Mouse (Mus musculus) thymus, postnatal 14 days (tissue): ENCODE results near the gene Ppp6r3.

Experiments
- DNase-seq: peaks from one replicate; pipeline ENCODE4 v3.0.0; 2021

Ppp6r3 gene

GRCm38 (mm10) chr19:3575632-3576384 is at the start of gene Ppp6r3:
Gene Ppp6r3, minus strand, starts transcription at chr19:3575749.
- DNase-seq = peak; percentile 99

DNA sequence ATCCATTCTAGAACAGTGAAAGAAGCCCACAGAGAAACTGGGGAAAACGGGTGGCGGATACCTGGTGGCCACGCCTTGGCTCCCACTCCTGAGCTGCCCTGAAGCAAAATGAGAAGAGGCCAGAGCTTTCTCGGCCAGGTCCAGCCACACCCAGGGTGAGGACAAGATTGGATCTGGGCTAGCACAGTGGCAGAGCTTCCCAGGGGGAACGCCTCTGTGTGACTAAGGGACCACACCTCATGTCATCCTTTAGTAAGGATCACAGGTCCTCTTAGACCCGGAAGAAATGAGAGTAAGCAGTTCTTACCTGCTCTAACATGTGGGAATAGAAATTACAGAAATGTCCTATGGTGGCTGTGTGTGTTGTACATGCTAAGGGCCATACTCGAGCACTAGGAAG is 49.6 kb upstream of the Ppp6r3 start:
- DNase-seq = no peak

GRCm38 (mm10) chr19:3623824-3624223 is 48.3 kb upstream of the Ppp6r3 start:
- peak; percentile 64 for DNase-seq

DNA sequence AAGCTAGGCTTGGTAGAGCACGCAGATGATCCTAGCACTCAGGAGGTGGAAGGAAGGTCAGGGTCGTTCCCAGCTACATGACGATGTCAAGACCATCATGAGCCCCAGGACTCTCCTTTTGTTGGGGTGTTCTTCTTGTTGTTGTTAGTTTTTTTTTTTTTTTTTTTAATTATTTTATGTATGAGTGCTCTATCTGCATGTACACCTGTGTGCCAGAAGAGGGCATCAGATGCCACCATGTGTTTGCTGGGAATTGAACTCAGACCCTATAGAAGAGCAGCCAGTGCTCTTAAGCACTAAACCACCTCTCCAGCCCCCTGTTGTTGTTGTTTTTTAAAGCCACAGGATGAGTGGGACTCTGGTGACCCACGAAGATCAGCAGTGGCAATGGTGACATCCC is 47.7 kb upstream of the Ppp6r3 start:
- DNase-seq = no peak

DNA sequence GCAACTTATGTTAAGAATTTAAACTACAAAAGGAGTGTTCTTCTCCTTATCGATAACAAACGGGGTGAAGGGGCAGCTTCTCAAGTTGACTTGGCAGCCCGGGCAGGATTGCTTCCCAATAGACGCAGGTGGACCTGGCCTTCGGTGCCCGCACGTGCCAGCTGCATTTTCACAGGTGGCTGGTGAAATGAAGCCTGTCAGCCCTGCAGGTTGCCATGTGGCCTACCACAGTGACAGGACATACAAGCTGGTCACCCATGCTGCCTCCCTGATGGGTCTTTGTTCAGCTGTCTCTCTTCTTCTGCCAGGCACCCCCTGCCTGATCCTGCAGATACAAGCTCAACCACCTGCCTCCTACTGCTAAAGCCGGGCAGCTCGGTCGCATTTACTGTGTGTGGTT is 45.3 kb upstream of the Ppp6r3 start:
- DNase-seq = no peak

GRCm38 (mm10) chr19:3619359-3619758 is 43.8 kb upstream of the Ppp6r3 start:
- peak; percentile 22 for DNase-seq

DNA sequence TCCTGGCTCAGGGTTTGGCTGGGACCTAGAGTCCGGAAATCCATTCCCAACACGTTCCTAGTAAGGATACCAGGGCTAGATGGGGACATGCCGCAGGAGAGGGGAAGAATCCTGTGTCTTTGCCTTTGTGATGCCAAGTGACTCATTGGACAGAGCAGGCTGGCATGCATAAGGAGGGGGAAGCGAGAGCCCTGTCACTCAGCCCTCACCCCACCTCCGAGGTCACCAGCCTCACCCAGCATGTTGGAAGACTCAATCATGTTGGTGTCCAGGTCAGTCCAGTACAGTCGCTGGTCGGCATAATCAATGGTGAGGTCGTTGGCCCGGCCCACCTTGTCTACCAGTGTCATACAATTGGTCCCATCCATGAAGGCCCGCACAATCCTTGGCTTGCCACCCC is 38.4 kb upstream of the Ppp6r3 start:
- DNase-seq = no peak

DNA sequence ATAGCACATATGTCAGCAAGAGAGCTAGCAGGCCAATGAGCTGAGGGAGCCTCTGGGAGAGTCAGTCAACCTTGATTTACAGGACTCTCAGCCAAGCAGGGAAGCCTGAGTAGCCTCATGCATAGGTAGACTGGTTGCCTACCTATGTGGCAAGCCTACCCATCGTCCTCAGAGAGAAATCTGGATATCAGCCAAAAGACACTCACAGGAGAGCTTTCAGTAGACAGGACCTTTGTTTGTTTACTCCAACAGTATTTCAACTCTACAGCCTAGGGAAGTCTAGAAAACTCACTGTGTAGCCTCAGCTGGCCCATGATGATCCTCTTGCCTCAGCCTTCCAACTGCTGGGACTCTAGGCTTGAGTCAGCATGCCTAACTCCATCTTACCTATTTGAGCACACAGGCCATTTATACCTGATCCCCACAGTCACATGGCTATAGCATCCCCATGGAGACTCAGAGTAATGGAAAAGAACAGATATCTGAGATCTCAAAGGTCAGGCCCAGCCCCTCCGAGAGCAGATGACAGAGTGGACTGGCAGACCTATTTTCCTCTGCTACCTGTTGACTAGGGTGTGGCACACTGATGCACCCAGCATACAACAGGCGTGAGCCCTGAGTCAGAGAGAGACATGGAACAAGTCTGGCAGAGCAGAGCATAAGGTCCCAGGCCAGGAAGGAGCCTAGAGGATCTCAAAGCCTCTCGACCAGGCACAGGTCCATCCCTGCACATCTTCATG is 37.2 kb upstream of the Ppp6r3 start:
- DNase-seq = no peak

- DNase-seq = no peak
Measured at GRCm38 (mm10) chr19:3611730-3612129, 36.2 kb upstream of the Ppp6r3 start.

- DNase-seq = no peak
Measured at GRCm38 (mm10) chr19:3610886-3611285, 35.3 kb upstream of the Ppp6r3 start.

DNA sequence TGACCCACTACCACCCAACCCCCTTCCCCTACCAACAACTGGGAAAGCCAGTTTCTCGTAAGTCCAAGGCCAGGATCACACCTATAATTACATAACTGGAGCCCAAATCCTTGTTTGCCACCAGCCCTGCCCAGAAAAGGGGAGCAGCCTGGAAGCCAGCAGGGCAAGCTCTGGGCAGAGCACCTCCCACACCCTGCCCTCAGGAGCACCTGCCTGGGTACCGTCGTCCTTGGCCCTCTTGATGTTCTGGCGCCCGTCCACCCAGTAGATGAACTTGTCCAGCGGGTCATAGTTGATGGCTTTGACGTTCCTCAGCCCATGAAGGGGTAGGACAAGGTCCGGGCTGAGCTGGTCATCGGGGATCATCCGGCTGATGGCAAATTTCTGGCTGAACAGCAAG is 34.3 kb upstream of the Ppp6r3 start:
- no peak for DNase-seq

DNA sequence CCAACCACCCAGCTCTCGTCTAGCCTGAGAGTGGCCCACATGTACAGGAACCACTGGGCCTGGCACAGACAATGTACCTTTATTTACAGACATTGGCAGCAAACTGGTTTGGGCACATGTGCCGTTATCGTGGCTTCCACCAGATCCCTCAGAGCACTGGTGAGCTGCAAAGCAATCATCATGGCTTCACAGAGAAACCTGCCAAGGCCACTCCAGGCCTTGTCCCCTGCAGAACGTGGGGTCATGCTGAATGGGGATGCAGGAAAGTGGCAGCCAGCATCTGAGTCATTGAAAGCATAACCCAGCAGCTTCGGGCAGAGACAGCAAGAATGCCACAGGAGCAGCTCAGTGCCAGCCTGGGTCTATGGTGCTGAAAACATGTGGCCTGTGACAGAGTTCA is 18.8 kb upstream of the Ppp6r3 start:
- DNase-seq = no peak

- DNase-seq = no peak
Measured at GRCm38 (mm10) chr19:3593379-3594055, 18.0 kb upstream of the Ppp6r3 start.

- DNase-seq = no peak
Measured at GRCm38 (mm10) chr19:3589968-3590367, 14.4 kb upstream of the Ppp6r3 start.

GRCm38 (mm10) chr19:3589547-3589946 is 14.0 kb upstream of the Ppp6r3 start:
- DNase-seq = no peak

DNA sequence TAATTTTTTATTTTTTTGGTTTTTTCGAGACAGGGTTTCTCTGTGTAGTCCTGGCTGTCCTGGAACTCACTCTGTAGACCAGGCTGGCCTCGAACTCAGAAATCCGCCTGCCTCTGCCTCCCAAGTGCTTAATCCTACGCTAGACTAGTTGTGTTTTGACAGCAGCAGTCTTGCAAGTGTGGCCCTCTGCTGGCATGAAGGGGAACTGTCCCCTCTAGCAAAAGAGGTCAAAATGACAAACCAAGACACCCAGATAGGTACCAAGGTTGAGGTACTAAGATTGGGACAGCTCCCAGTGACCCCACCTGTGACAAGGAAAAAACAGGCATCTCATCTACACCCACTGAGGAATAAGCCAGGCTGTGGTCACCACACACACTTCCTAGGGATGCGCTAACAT is 12.2 kb upstream of the Ppp6r3 start:
- DNase-seq = peak; percentile 53

DNA sequence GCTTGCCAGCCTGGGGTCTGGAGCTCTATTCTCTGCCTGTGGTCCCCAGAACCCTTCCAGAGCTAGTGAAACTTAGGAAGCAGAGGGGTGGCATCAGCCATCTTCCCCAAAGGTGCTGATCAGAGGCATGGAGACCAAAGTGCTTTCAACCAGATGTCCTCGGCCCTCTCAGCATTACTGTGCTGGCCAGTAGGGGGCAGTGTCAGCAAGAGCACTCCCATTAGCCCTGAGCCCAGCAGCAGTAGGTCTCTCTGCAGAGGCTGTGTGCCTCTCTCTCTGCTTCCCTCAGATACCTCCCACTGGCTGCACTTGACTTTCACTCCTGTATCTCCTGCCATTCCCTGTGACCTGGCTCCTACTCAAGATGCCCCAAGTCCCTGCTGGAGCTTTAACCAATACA is 11.0 kb upstream of the Ppp6r3 start:
- peak; percentile 65 for DNase-seq

DNA sequence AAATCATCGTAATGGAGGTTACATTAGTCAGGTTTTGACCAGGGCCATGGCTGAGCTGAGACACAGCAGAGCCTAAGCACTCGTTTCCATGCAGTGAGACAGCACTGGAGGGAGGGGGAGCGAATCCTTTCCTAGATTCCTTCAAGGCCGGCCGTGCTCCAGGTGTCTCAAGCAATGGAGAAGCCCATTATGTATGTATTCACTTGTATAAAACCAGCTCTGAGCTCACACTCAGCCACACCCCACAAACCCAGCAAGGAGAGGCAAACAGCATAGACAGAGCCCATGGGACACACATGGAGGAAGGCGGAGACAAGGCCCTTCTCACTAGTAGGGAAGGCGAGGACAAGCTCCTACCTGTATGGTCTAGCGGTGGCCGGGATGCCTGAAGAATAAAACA is 10.5 kb upstream of the Ppp6r3 start:
- no peak for DNase-seq

DNA sequence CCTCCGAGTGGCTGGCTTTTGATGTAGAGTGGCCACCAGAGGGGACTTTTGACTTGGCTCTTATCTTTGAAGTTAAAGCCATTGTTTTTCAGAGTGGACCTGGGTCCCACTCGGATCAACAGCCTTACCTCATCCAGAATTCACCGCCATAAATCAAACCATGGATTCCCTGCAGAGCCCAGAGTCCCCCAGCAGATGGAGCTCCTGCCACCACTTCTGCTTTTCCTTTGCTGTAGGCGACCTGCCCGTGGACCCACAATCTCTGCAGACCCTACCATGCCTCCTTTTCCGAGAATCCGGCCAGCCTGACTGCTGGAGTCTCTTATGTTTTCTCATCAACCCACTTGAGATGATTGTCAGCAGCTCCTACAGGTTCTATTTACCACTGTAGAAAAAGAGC is 5.8 kb upstream of the Ppp6r3 start:
- DNase-seq = peak; percentile 60

DNA sequence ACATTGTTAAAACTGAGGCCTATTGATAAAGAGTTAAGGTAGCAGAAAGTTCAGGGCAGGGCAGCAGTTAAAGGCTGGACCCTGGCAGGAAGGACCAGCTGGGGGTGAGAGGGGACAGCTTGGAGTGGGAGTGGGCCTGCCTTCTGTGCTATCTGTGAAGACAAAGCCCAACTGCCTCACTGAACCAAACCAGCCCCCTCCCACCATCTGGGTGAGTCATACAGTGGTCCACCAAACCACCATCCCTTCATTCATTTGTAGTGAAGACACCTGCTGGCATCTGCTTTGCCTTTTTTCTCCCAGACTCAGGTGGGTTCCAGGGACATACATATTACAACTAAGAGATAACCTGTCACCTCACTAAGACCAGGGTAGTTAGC is 2.4 kb upstream of the Ppp6r3 start:
- DNase-seq = no peak

GRCm38 (mm10) chr19:3577265-3577910 is 1.8 kb upstream of the Ppp6r3 start:
- DNase-seq = no peak

- no peak for DNase-seq
Measured at GRCm38 (mm10) chr19:3576451-3577264, 1.1 kb upstream of the Ppp6r3 start.

- no peak for DNase-seq
Measured at GRCm38 (mm10) chr19:3575276-3575631, 295 bp downstream of the Ppp6r3 start.
